Mouse (Mus musculus): ENCODE results near the gene Tmem33. TPM values are rescaled to one million over a fixed set of nuclear protein-coding genes. Genes with fewer than 3 reads are reported as not detected.

Tmem33 gene
- polyA plus RNA-seq, 1 experiment from 2014 or later: 88.1 TPM

GRCm38 (mm10) chr5:67262964-67263363 lies 2.6 kb downstream of the Tmem33 start:
- no peak overlapping the region for H3K9ac ChIP-seq
- no peaks in the 10 kb centered on the region for H3K9me3 ChIP-seq
- 88% methylated on average over 7 of the region's 7 CpGs for WGBS
- H3K27me3 ChIP-seq: no peaks in the 10 kb centered on the region
- H3K4me2 ChIP-seq: no peak overlapping the region
- ATAC-seq (ENCODE audit: insufficient number of reproducible peaks, low FRiP score, low TSS enrichment, low read depth): no peak
- no peak overlapping the region for H3K4me3 ChIP-seq
- H3K36me3 ChIP-seq: peaks cover 34% of the 10 kb centered on the region
- H3K27ac ChIP-seq: no peak overlapping the region
- peaks cover 6% of the 10 kb centered on the region; the same call in 1 of the 2 replicates for H3K4me1 ChIP-seq

- no peak for ATAC-seq (ENCODE audit: insufficient number of reproducible peaks, low FRiP score, low TSS enrichment, low read depth)
- Histone ChIP-seq H3K4me2 (no peak overlapping the region), H3K4me1 (peaks cover 5% of the 10 kb centered on the region; the same call in 1 of the 2 replicates), H3K9me3 (no peaks in the 10 kb centered on the region), H3K9ac (no peak overlapping the region), H3K27me3 (no peaks in the 10 kb centered on the region), H3K27ac (no peak overlapping the region), H3K4me3 (no peak overlapping the region), H3K36me3 (peaks cover 47% of the 10 kb centered on the region)
- WGBS: 84% methylated on average over 1 of the region's 1 CpGs
Observed at GRCm38 (mm10) chr5:67266106-67266505, 5.7 kb downstream of the Tmem33 start.

GRCm38 (mm10) chr5:67269309-67269708 lies 8.9 kb downstream of the Tmem33 start:
- Histone ChIP-seq H3K4me1 (no peaks in the 10 kb centered on the region), H3K9me3 (no peaks in the 10 kb centered on the region), H3K36me3 (peaks cover 44% of the 10 kb centered on the region), H3K27ac (no peak overlapping the region), H3K9ac (no peak overlapping the region), H3K4me2 (no peak overlapping the region), H3K4me3 (no peak overlapping the region), H3K27me3 (no peaks in the 10 kb centered on the region)
- no peak for ATAC-seq (ENCODE audit: insufficient number of reproducible peaks, low FRiP score, low TSS enrichment, low read depth)
- 83% methylated on average over 8 of the region's 8 CpGs for WGBS

GRCm38 (mm10) chr5:67279407-67279806 lies 19.0 kb downstream of the Tmem33 start:
- no peak for ATAC-seq (ENCODE audit: insufficient number of reproducible peaks, low FRiP score, low TSS enrichment, low read depth)
- Histone ChIP-seq H3K36me3 (peaks cover 18% of the 10 kb centered on the region), H3K9ac (no peak overlapping the region), H3K27ac (no peak overlapping the region), H3K4me1 (no peaks in the 10 kb centered on the region), H3K9me3 (no peaks in the 10 kb centered on the region), H3K4me3 (no peak overlapping the region), H3K27me3 (no peaks in the 10 kb centered on the region), H3K4me2 (no peak overlapping the region)
- WGBS: 91% methylated on average over 9 of the region's 9 CpGs

GRCm38 (mm10) chr5:67279840-67280239 lies 19.5 kb downstream of the Tmem33 start:
- H3K4me1 ChIP-seq: no peaks in the 10 kb centered on the region
- WGBS: 90% methylated on average over 4 of the region's 4 CpGs
- no peak overlapping the region for H3K4me2 ChIP-seq
- no peaks in the 10 kb centered on the region for H3K9me3 ChIP-seq
- no peaks in the 10 kb centered on the region for H3K27me3 ChIP-seq
- H3K4me3 ChIP-seq: no peak overlapping the region
- no peak for ATAC-seq (ENCODE audit: insufficient number of reproducible peaks, low FRiP score, low TSS enrichment, low read depth)
- H3K27ac ChIP-seq: no peak overlapping the region
- H3K36me3 ChIP-seq: peaks cover 23% of the 10 kb centered on the region
- no peak overlapping the region for H3K9ac ChIP-seq

- Histone ChIP-seq H3K4me3 (no peak overlapping the region), H3K9ac (no peak overlapping the region), H3K4me2 (no peak overlapping the region), H3K4me1 (no peaks in the 10 kb centered on the region), H3K9me3 (no peaks in the 10 kb centered on the region), H3K27me3 (no peaks in the 10 kb centered on the region), H3K27ac (no peak overlapping the region), H3K36me3 (peaks cover 27% of the 10 kb centered on the region)
- 94% methylated on average over 4 of the region's 4 CpGs for WGBS
- no peak for ATAC-seq (ENCODE audit: insufficient number of reproducible peaks, low FRiP score, low TSS enrichment, low read depth)
Observed at GRCm38 (mm10) chr5:67280400-67280799, 20.0 kb downstream of the Tmem33 start.

- Histone ChIP-seq H3K4me3 (no peak overlapping the region), H3K4me1 (no peaks in the 10 kb centered on the region), H3K27me3 (no peaks in the 10 kb centered on the region), H3K36me3 (no peaks in the 10 kb centered on the region; the same call in 1 of the 2 replicates), H3K4me2 (no peak overlapping the region), H3K9me3 (no peaks in the 10 kb centered on the region), H3K9ac (no peak overlapping the region), H3K27ac (no peak overlapping the region)
- ATAC-seq (ENCODE audit: insufficient number of reproducible peaks, low FRiP score, low TSS enrichment, low read depth): no peak
- WGBS: 68% methylated on average over 3 of the region's 3 CpGs
Observed at GRCm38 (mm10) chr5:67295029-67295428, 34.7 kb downstream of the Tmem33 start.

- H3K36me3 ChIP-seq: no peaks in the 10 kb centered on the region; the same call in 1 of the 2 replicates
- no peak overlapping the region for H3K27ac ChIP-seq
- no peak overlapping the region for H3K4me3 ChIP-seq
- H3K4me2 ChIP-seq: no peak overlapping the region
- no peaks in the 10 kb centered on the region for H3K27me3 ChIP-seq
- no peaks in the 10 kb centered on the region for H3K9me3 ChIP-seq
- no peaks in the 10 kb centered on the region for H3K4me1 ChIP-seq
- 85% methylated on average over 6 of the region's 6 CpGs for WGBS
- H3K9ac ChIP-seq: no peak overlapping the region
- ATAC-seq (ENCODE audit: insufficient number of reproducible peaks, low FRiP score, low TSS enrichment, low read depth): no peak
Observed at GRCm38 (mm10) chr5:67295682-67296081, 35.3 kb downstream of the Tmem33 start.

- H3K27me3 ChIP-seq: no peaks in the 10 kb centered on the region
- no peak for ATAC-seq (ENCODE audit: insufficient number of reproducible peaks, low FRiP score, low TSS enrichment, low read depth)
- H3K36me3 ChIP-seq: no peaks in the 10 kb centered on the region; the same call in 1 of the 2 replicates
- no peak overlapping the region for H3K9ac ChIP-seq
- H3K4me3 ChIP-seq: no peak overlapping the region
- WGBS: 83% methylated on average over 1 of the region's 1 CpGs
- H3K27ac ChIP-seq: no peak overlapping the region
- no peak overlapping the region for H3K4me2 ChIP-seq
- H3K9me3 ChIP-seq: no peaks in the 10 kb centered on the region
- no peaks in the 10 kb centered on the region for H3K4me1 ChIP-seq
Observed at GRCm38 (mm10) chr5:67296171-67296570, 35.8 kb downstream of the Tmem33 start.

GRCm38 (mm10) chr5:67297026-67297813 lies 36.9 kb downstream of the Tmem33 start:
- no peak for ATAC-seq (ENCODE audit: insufficient number of reproducible peaks, low FRiP score, low TSS enrichment, low read depth)
- Histone ChIP-seq H3K36me3 (no peaks in the 10 kb centered on the region; the same call in 1 of the 2 replicates), H3K9me3 (no peaks in the 10 kb centered on the region), H3K27me3 (no peaks in the 10 kb centered on the region), H3K9ac (no peak overlapping the region), H3K4me1 (no peaks in the 10 kb centered on the region), H3K4me2 (no peak overlapping the region), H3K4me3 (no peak overlapping the region), H3K27ac (no peak overlapping the region)
- WGBS: 84% methylated on average over 5 of the region's 5 CpGs

- Histone ChIP-seq H3K27ac (no peak overlapping the region), H3K4me3 (no peak overlapping the region), H3K9ac (no peak overlapping the region), H3K36me3 (no peaks in the 10 kb centered on the region), H3K9me3 (no peaks in the 10 kb centered on the region), H3K4me1 (no peaks in the 10 kb centered on the region), H3K4me2 (no peak overlapping the region), H3K27me3 (no peaks in the 10 kb centered on the region)
- 81% methylated on average over 6 of the region's 6 CpGs for WGBS
- ATAC-seq (ENCODE audit: insufficient number of reproducible peaks, low FRiP score, low TSS enrichment, low read depth): no peak
Observed at GRCm38 (mm10) chr5:67299847-67300412, 39.6 kb downstream of the Tmem33 start.

GRCm38 (mm10) chr5:67300926-67301597 lies 40.7 kb downstream of the Tmem33 start:
- H3K36me3 ChIP-seq: no peaks in the 10 kb centered on the region
- no peak for ATAC-seq (ENCODE audit: insufficient number of reproducible peaks, low FRiP score, low TSS enrichment, low read depth)
- H3K4me2 ChIP-seq: no peak overlapping the region
- H3K27ac ChIP-seq: no peak overlapping the region
- 93% methylated on average over 8 of the region's 8 CpGs for WGBS
- H3K4me3 ChIP-seq: no peak overlapping the region
- H3K27me3 ChIP-seq: no peaks in the 10 kb centered on the region
- no peaks in the 10 kb centered on the region for H3K4me1 ChIP-seq
- no peak overlapping the region for H3K9ac ChIP-seq
- no peaks in the 10 kb centered on the region for H3K9me3 ChIP-seq
